Mouse (Mus musculus) telencephalon, adult 2 months (tissue): Measurements from ENCODE around the gene Dnah3.

Source experiments
- DNase-seq: peaks from one replicate; pipeline ENCODE4 v3.0.0-alpha.2; 2011; ENCODE audit warnings: low read depth, low spot score

Dnah3 gene

DNA sequence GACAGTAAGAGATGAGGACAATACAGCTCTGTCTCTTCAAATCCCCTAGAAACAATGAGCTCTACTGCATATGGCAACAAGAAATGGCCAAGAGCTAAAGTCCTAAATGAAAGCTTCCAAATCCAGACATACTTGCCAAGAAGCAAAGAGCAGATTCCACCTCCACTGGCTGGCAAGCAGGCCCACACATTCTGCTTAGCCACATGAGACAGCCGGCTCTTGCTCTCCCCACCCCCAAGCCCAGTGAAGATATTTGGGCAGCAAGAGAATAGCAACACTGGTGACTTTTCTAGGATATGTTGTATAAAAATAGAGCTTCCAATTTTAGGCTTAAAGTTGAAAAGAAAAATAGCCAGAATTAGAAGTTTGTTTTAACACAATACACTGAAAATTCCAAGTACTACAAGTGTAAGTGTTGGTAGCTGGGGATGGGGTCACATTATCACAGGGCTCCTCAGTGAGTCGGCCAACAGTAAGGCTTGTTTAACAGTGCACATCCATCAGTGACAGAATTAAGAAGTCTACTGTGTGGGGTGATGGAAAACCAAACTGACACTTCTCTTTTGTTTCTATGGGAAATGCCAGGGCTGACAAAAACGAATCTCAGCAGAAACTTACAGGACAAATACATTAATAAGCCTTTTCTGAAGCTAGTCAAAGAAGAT lies 219.2 kb downstream of the Dnah3 start:
- peak; percentile 81 for DNase-seq

DNA sequence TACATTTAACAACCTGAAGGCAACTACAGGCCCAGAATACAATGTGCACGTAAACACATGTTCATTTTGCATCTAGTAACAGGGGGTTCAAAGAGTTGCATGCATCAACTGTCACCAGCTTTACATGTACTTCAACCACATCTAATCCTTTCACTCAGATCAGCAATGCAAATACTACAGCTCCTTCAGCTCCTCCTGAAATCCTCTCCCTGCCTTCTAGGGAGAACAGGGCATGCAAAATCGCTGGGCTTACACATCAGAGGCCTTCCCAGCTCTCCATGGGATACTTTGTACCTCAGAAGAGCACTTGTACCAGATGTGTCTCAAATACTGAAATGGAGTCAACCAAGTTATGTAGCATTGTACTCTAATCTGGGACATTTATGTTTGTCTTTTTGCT lies 222.0 kb downstream of the Dnah3 start:
- no peak for DNase-seq
